Mouse (Mus musculus) liver, embryonic 12.5 days (tissue): ENCODE data around the gene Ergic1. TPM values are rescaled to one million over a fixed set of nuclear protein-coding genes. Genes with fewer than 3 reads are reported as not detected.

Experiments
- ATAC-seq: fragments of 200-750 bp; cut with Nextera tagmentation; 2 replicates; pipeline ENCODE4 v1.8.0; 2017; ENCODE audit warnings: moderate number of reproducible peaks, mild to moderate bottlenecking, moderate library complexity
- H3K27ac ChIP-seq: fragments of 300-500 bp; sonication (generic); 2 replicates; pipeline ENCODE4 v1.5.1; 2016; ENCODE audit warnings: mild to moderate bottlenecking
- H3K27me3 ChIP-seq: fragments of 300-500 bp; sonication (generic); replicated peaks from 2 replicates; pipeline ENCODE4 v1.6.1; 2016; ENCODE audit warnings: mild to moderate bottlenecking, moderate library complexity
- H3K36me3 ChIP-seq: fragments of 300-500 bp; sonication (generic); 2 replicates; pipeline ENCODE4 v1.6.1; 2016; ENCODE audit warnings: mild to moderate bottlenecking, moderate library complexity
- H3K4me1 ChIP-seq: fragments of 300-500 bp; sonication (generic); 2 replicates; pipeline ENCODE4 v1.6.1; 2016
- H3K4me2 ChIP-seq: fragments of 300-500 bp; sonication (generic); 2 replicates; pipeline ENCODE4 v1.6.1; 2016; ENCODE audit warnings: mild to moderate bottlenecking, moderate library complexity
- H3K4me3 ChIP-seq: fragments of 300-500 bp; sonication (generic); 2 replicates; pipeline ENCODE4 v1.5.1; 2016; ENCODE audit warnings: mild to moderate bottlenecking, moderate library complexity
- H3K9ac ChIP-seq: fragments of 300-500 bp; sonication (generic); 2 replicates; pipeline ENCODE4 v1.6.1; 2016; ENCODE audit warnings: mild to moderate bottlenecking, moderate library complexity
- H3K9me3 ChIP-seq: fragments of 300-500 bp; sonication (generic); replicated peaks from 2 replicates; pipeline ENCODE4 v1.6.1; 2016; ENCODE audit warnings: mild to moderate bottlenecking, moderate library complexity
- WGBS: fragments of 180-500 bp; shearing (Covaris S2); methylation state at CpG from one replicate; pipeline ENCODE4 v1.1.7; 2016; ENCODE audit not compliant: insufficient replicate concordance; 5-methylcytosine and 5-hydroxymethylcytosine counted together
- polyA plus RNA-seq: library from polyadenylated mRNA; unstranded; fragments of >200 nt; fragmentation: Nextera tagmentation; extraction: Ambion mirVana; gene quantifications from 2 replicates; pipeline ENCODE4 v1.2.1, GENCODE M21; 2016

Ergic1 gene
- polyA plus RNA-seq, 1 experiment from 2014 or later: 45.7 TPM

GRCm38 (mm10) chr17:26567142-26567817 lies 6.0 kb downstream of the Ergic1 start:
- peaks cover 59% of the 10 kb centered on the region for H3K36me3 ChIP-seq
- no peak overlapping the region for H3K4me2 ChIP-seq
- H3K4me1 ChIP-seq: peaks cover 58% of the 10 kb centered on the region
- ATAC-seq: no peak
- H3K9me3 ChIP-seq: 0 out of 2 replicates have a peak, but pooled peaks cover 3% of the 10 kb centered on the region
- 73% methylated on average over 8 of the region's 8 CpGs for WGBS
- H3K9ac ChIP-seq: no peak overlapping the region
- H3K27ac ChIP-seq: no peak overlapping the region
- no peak overlapping the region for H3K4me3 ChIP-seq
- H3K27me3 ChIP-seq: no peaks in the 10 kb centered on the region

- Histone ChIP-seq H3K27me3 (no peaks in the 10 kb centered on the region), H3K27ac (no peak overlapping the region), H3K4me3 (no peak overlapping the region), H3K4me2 (no peak overlapping the region), H3K9ac (no peak overlapping the region), H3K9me3 (0 out of 2 replicates have a peak, but pooled peaks cover 3% of the 10 kb centered on the region), H3K36me3 (peaks cover 59% of the 10 kb centered on the region), H3K4me1 (peaks cover 53% of the 10 kb centered on the region)
- ATAC-seq: no peak
- WGBS: 83% methylated on average over 4 of the region's 4 CpGs
These were observed 6.5 kb downstream of the Ergic1 start for GRCm38 (mm10) chr17:26567818-26568173.

- 83% methylated on average over 4 of the region's 4 CpGs for WGBS
- ATAC-seq: no peak
- Histone ChIP-seq H3K4me3 (no peak overlapping the region), H3K27me3 (no peaks in the 10 kb centered on the region), H3K36me3 (peaks cover 47% of the 10 kb centered on the region), H3K4me1 (peaks cover 41% of the 10 kb centered on the region), H3K4me2 (no peak overlapping the region), H3K9me3 (0 out of 2 replicates have a peak, but pooled peaks cover 3% of the 10 kb centered on the region), H3K9ac (no peak overlapping the region), H3K27ac (peak overlapping the region; percentile 38; the same call in 1 of the 2 replicates)
These were observed 8.5 kb downstream of the Ergic1 start for GRCm38 (mm10) chr17:26569594-26570350.

GRCm38 (mm10) chr17:26570651-26571118 lies 9.4 kb downstream of the Ergic1 start:
- Histone ChIP-seq H3K27me3 (no peaks in the 10 kb centered on the region), H3K4me3 (no peak overlapping the region), H3K4me1 (peaks cover 46% of the 10 kb centered on the region), H3K4me2 (peak overlapping the region; percentile 27), H3K9ac (peak overlapping the region; percentile 24; the same call in 1 of the 2 replicates), H3K36me3 (peaks cover 44% of the 10 kb centered on the region), H3K9me3 (0 out of 2 replicates have a peak, but pooled peaks cover 3% of the 10 kb centered on the region), H3K27ac (peak overlapping the region; percentile 58)
- ATAC-seq: peak; percentile 73
- 35% methylated on average over 11 of the region's 11 CpGs for WGBS

GRCm38 (mm10) chr17:26571377-26571776 lies 10.1 kb downstream of the Ergic1 start:
- WGBS: 70% methylated on average over 3 of the region's 3 CpGs
- ATAC-seq: no peak
- no peak overlapping the region for H3K4me2 ChIP-seq

GRCm38 (mm10) chr17:26572265-26572664 lies 11.0 kb downstream of the Ergic1 start:
- H3K9me3 ChIP-seq: no peaks in the 10 kb centered on the region
- whole genome bisulfite sequencing: 82% methylated on average over 11 of the region's 11 CpGs
- no peak overlapping the region for H3K27ac ChIP-seq
- no peak overlapping the region for H3K4me2 ChIP-seq
- H3K4me3 ChIP-seq: no peak overlapping the region
- no peak overlapping the region for H3K9ac ChIP-seq
- H3K36me3 ChIP-seq: peaks cover 37% of the 10 kb centered on the region
- H3K27me3 ChIP-seq: no peaks in the 10 kb centered on the region
- no peak for ATAC-seq
- H3K4me1 ChIP-seq: peaks cover 58% of the 10 kb centered on the region

More at GRCm38 (mm10) chr17:26571377-26571776, 10.1 kb downstream of the Ergic1 start:
- Histone ChIP-seq H3K9me3 (no peaks in the 10 kb centered on the region), H3K27me3 (no peaks in the 10 kb centered on the region), H3K36me3 (peaks cover 41% of the 10 kb centered on the region), H3K4me1 (peaks cover 53% of the 10 kb centered on the region), H3K27ac (peak overlapping the region; percentile 18; the same call in 1 of the 2 replicates), H3K9ac (no peak overlapping the region), H3K4me3 (no peak overlapping the region)

- Histone ChIP-seq H3K36me3 (peaks cover 30% of the 10 kb centered on the region), H3K9me3 (no peaks in the 10 kb centered on the region), H3K27ac (no peak overlapping the region), H3K9ac (no peak overlapping the region), H3K27me3 (no peaks in the 10 kb centered on the region), H3K4me3 (no peak overlapping the region), H3K4me1 (peaks cover 56% of the 10 kb centered on the region), H3K4me2 (no peak overlapping the region)
- WGBS: 78% methylated on average over 11 of the region's 11 CpGs
- no peak for ATAC-seq
These were observed 12.8 kb downstream of the Ergic1 start for GRCm38 (mm10) chr17:26574118-26574517.

- H3K4me1 ChIP-seq: peaks cover 56% of the 10 kb centered on the region
These were observed 13.4 kb downstream of the Ergic1 start for GRCm38 (mm10) chr17:26574701-26575100.

GRCm38 (mm10) chr17:26575786-26576690 lies 14.7 kb downstream of the Ergic1 start:
- peak overlapping the region; percentile 47; the same call in 1 of the 2 replicates for H3K27ac ChIP-seq
- H3K27me3 ChIP-seq: no peaks in the 10 kb centered on the region
- peaks cover 43% of the 10 kb centered on the region for H3K4me1 ChIP-seq
- WGBS: 56% methylated on average over 12 of the region's 12 CpGs
- H3K9ac ChIP-seq: 0 out of 2 replicates have a peak overlapping the region, but pooled peaks have one; percentile 7
- no peaks in the 10 kb centered on the region for H3K9me3 ChIP-seq
- no peak overlapping the region for H3K4me3 ChIP-seq
- H3K36me3 ChIP-seq: peaks cover 26% of the 10 kb centered on the region
- H3K4me2 ChIP-seq: peak overlapping the region; percentile 2; the same call in 1 of the 2 replicates
- ATAC-seq: peak; percentile 78

More at GRCm38 (mm10) chr17:26574701-26575100, 13.4 kb downstream of the Ergic1 start:
- H3K4me3 ChIP-seq: no peak overlapping the region
- no peak overlapping the region for H3K9ac ChIP-seq
- WGBS: 80% methylated on average over 5 of the region's 5 CpGs
- no peak overlapping the region for H3K4me2 ChIP-seq
- no peak for ATAC-seq
- no peaks in the 10 kb centered on the region for H3K27me3 ChIP-seq
- no peaks in the 10 kb centered on the region for H3K9me3 ChIP-seq
- no peak overlapping the region for H3K27ac ChIP-seq
- H3K36me3 ChIP-seq: peaks cover 28% of the 10 kb centered on the region

GRCm38 (mm10) chr17:26576833-26577232 lies 15.5 kb downstream of the Ergic1 start:
- 87% methylated on average over 7 of the region's 7 CpGs for WGBS
- no peaks in the 10 kb centered on the region for H3K9me3 ChIP-seq
- H3K9ac ChIP-seq: 0 out of 2 replicates have a peak overlapping the region, but pooled peaks have one; percentile 7
- no peak overlapping the region for H3K4me2 ChIP-seq
- peaks cover 28% of the 10 kb centered on the region for H3K36me3 ChIP-seq
- H3K4me1 ChIP-seq: peaks cover 35% of the 10 kb centered on the region
- H3K4me3 ChIP-seq: no peak overlapping the region
- H3K27ac ChIP-seq: no peak overlapping the region
- H3K27me3 ChIP-seq: no peaks in the 10 kb centered on the region
- no peak for ATAC-seq

GRCm38 (mm10) chr17:26577309-26577708 lies 16.0 kb downstream of the Ergic1 start:
- no peak overlapping the region for H3K9ac ChIP-seq
- no peak overlapping the region for H3K4me3 ChIP-seq
- H3K27ac ChIP-seq: no peak overlapping the region
- H3K9me3 ChIP-seq: no peaks in the 10 kb centered on the region
- no peak overlapping the region for H3K4me2 ChIP-seq
- H3K27me3 ChIP-seq: no peaks in the 10 kb centered on the region
- peaks cover 29% of the 10 kb centered on the region for H3K36me3 ChIP-seq
- H3K4me1 ChIP-seq: peaks cover 34% of the 10 kb centered on the region
- 77% methylated on average over 11 of the region's 11 CpGs for WGBS
- ATAC-seq: no peak
